Mouse (Mus musculus) macrophage (primary cell): Measurements from ENCODE around the gene Fabp2. TPM values are rescaled to one million over a fixed set of nuclear protein-coding genes. Genes with fewer than 3 reads are reported as not detected.

ENCODE experiments used
- H3K27ac ChIP-seq: fragments of 350-480 bp; formaldehyde crosslinking; 2 replicates; pipeline ENCODE4 v1.9.0; 2021
- H3K36me3 ChIP-seq: fragments of 350-480 bp; formaldehyde crosslinking; 2 replicates; pipeline ENCODE4 v1.9.0; 2021; ENCODE audit errors: inconsistent target
- H3K4me3 ChIP-seq: fragments of 350-480 bp; formaldehyde crosslinking; 2 replicates; pipeline ENCODE4 v1.9.0; 2021; ENCODE audit errors: inconsistent target
- H3K79me2 ChIP-seq: fragments of 350-480 bp; formaldehyde crosslinking; 2 replicates; pipeline ENCODE4 v1.9.0; 2021; ENCODE audit errors: inconsistent target
- WGBS: methylation state at CpG from one replicate; pipeline ENCODE4 v1.1.7; 2026; ENCODE audit warnings: inconsistent platforms; ENCODE audit not compliant: missing documents; 5-methylcytosine and 5-hydroxymethylcytosine counted together
- polyA plus RNA-seq: library from polyadenylated mRNA; stranded (reverse); fragments of 250-400 nt; gene quantifications from 3 replicates; pipeline ENCODE4 v1.2.4, GENCODE M21; 2018; ENCODE audit warnings: inconsistent platforms

Fabp2 gene
- polyA plus RNA-seq, 1 experiment from 2014 or later = not detected

GRCm38 (mm10) chr3:122898254-122898653 lies 3.4 kb downstream of the Fabp2 start:
- Histone ChIP-seq H3K36me3 (no peaks in the 10 kb centered on the region), H3K4me3 (no peak overlapping the region), H3K79me2 (no peaks in the 10 kb centered on the region), H3K27ac (no peak overlapping the region)
- WGBS = 72% methylated on average over 6 of the region's 6 CpGs

DNA sequence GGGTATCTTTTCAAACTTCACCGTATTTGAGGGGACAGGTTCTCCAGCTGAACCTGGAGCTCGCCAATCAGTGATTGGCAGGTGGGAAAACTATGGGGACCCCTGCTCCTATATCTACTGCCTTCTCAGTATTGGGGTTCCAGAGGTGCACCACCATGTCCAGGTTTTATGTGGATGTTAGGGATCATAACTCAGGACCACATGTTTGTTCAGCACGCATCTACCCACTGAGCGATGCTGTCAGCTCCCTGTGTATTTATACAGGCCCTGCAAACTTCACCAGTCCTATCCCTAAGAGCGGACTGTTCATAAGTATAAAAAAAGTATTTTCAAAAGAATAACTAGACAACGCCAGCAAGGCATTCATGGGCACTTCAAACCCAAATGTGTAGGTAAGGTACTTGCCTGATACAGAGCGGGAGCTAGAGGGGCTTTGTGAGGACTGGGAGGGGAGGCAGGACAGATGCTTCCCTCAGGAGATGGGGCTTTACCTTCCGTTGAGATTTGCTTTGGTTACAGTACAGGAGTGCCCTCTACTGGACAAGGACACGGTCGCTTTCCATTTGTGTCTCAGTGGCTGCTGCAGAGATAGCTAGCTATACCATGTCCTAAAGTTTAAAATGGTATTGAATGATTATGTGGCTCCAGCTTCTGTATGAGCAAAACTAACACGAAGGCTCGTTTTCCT lies 9.0 kb downstream of the Fabp2 start:
- H3K79me2 ChIP-seq = no peaks in the 10 kb centered on the region
- WGBS = 48% methylated on average over 12 of the region's 12 CpGs
- H3K36me3 ChIP-seq = no peaks in the 10 kb centered on the region
- H3K27ac ChIP-seq = no peak overlapping the region
- H3K4me3 ChIP-seq = no peak overlapping the region

- Histone ChIP-seq H3K79me2 (no peaks in the 10 kb centered on the region), H3K36me3 (no peaks in the 10 kb centered on the region), H3K4me3 (no peak overlapping the region), H3K27ac (no peak overlapping the region)
- 95% methylated on average over 2 of the region's 2 CpGs for WGBS
Observed at GRCm38 (mm10) chr3:122907841-122908240, 13.0 kb downstream of the Fabp2 start.

DNA sequence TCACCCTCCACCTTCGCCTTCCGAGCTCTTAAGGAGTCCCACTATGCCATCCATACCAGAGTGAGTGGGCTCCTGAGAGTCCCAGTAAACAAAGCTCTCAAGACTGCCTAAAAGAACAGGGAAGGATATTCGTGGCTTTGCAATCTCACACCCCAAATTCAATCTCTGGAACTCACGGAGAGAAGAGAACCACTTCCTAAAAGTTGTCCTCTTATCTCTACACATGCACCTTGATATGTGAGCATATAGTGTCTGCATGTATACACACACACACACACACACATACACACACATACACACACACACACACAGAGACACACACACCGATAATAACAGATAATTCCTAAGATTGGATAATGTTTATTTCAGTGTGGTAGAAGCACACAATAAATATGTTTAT lies 20.6 kb downstream of the Fabp2 start:
- Histone ChIP-seq H3K4me3 (no peak overlapping the region), H3K27ac (no peak overlapping the region), H3K36me3 (no peaks in the 10 kb centered on the region), H3K79me2 (no peaks in the 10 kb centered on the region)
- 36% methylated on average over 4 of the region's 5 CpGs for WGBS

GRCm38 (mm10) chr3:122916191-122916680 lies 21.4 kb downstream of the Fabp2 start:
- no peak overlapping the region for H3K4me3 ChIP-seq
- H3K79me2 ChIP-seq = no peaks in the 10 kb centered on the region
- no peak overlapping the region for H3K27ac ChIP-seq
- H3K36me3 ChIP-seq = no peaks in the 10 kb centered on the region
- 90% methylated on average over 6 of the region's 6 CpGs for WGBS

- 0% methylated on average over 2 of the region's 2 CpGs for WGBS
- H3K79me2 ChIP-seq = no peaks in the 10 kb centered on the region
- H3K4me3 ChIP-seq = no peak overlapping the region
- H3K36me3 ChIP-seq = no peaks in the 10 kb centered on the region
- H3K27ac ChIP-seq = no peak overlapping the region
Observed at GRCm38 (mm10) chr3:122918672-122919071, 23.8 kb downstream of the Fabp2 start.

DNA sequence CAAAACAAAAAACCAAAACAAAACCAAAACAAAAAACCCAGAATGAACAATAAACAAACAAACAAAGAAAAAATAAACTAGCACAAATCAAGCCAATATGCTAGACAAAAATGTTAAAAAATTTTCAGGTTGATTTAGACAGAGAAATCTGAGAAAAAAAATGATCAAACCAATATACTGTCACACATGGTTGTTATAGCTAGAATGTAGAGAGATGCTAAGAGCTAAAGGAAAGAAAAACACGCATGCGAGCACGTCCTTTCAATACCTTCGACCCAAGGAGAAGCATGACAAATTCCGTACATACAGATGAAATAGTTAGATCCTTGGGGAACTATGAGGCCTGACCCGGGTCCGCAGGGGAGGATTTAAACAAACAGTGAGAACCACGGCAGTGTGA lies 24.4 kb downstream of the Fabp2 start, which contains the start of gene Gm10959:
TSS of gene Gm10959 (minus strand) at position 101 of the 400 bp plus-strand sequence.
- Histone ChIP-seq H3K27ac (no peak within 1 kb of the TSS), H3K79me2 (no peaks in the 10 kb centered on the region), H3K36me3 (no peaks in the 10 kb centered on the region), H3K4me3 (no peak within 1 kb of the TSS)
- WGBS = 89% methylated on average over 7 of the region's 8 CpGs

- WGBS = 61% methylated on average over 8 of the region's 8 CpGs
- H3K79me2 ChIP-seq = peaks cover 12% of the 10 kb centered on the region
- H3K27ac ChIP-seq = no peak overlapping the region
- no peak overlapping the region for H3K4me3 ChIP-seq
- no peaks in the 10 kb centered on the region for H3K36me3 ChIP-seq
Observed at GRCm38 (mm10) chr3:122920572-122921435, 25.9 kb downstream of the Fabp2 start.

- Histone ChIP-seq H3K79me2 (peaks cover 22% of the 10 kb centered on the region), H3K36me3 (no peaks in the 10 kb centered on the region), H3K27ac (no peak overlapping the region), H3K4me3 (no peak overlapping the region)
- 93% methylated on average over 8 of the region's 8 CpGs for WGBS
Observed at GRCm38 (mm10) chr3:122921676-122922527, 27.0 kb downstream of the Fabp2 start.

GRCm38 (mm10) chr3:122923147-122923546 lies 28.3 kb downstream of the Fabp2 start:
- 92% methylated on average over 7 of the region's 7 CpGs for WGBS
- no peak overlapping the region for H3K27ac ChIP-seq
- H3K4me3 ChIP-seq = no peak overlapping the region

DNA sequence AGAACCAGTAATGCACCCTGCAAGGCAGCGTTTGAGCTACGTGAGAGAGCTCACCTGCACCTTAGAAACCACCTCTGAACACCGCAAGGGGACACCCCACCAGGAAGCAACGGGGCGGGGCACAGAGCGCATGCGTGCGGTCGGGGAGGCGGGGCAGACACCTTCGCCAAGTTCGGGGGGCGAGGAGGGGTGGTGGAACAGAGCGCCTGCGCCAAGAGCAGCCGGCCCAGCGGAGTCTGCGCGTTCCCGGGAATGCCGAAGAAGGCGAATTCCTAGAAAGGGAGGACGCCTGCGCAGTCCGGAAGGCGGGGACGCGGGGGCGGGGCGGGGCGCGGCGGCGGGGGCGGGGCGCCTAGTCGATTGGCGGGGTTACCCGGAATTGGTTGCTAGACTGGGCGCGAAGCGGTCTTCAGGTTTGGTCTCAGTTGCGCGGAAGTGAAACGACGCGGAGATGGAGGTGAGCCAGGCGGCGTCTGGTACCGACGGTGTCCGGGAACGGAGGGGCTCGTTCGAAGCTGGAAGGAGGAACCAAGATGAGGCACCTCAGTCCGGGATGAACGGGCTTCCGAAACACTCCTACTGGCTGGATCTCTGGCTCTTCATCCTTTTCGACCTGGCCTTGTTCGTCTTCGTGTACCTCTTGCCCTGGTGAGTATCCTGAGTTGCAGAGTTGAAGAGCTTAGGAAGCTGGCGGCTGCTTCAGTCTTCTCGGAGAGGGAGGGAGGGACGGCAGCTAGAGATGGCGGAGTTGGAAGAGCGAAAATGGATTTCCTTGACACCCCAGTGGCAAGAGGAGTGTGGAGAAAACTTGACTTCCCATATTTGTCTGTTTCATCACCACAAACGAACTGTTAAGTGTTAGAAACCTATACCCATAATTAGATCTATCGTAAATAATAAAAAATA lies 29.4 kb downstream of the Fabp2 start, which contains the start of gene 1810037I17Rik:
TSS of gene 1810037I17Rik (plus strand) at position 195 of the 906 bp plus-strand sequence.
- H3K36me3 ChIP-seq = no peaks in the 10 kb centered on the region
- WGBS = under 1% methylated on average over 47 of the region's 68 CpGs
- peak within 1 kb of the TSS; percentile 49 for H3K27ac ChIP-seq
- H3K4me3 ChIP-seq = peak within 1 kb of the TSS; percentile 83
- H3K79me2 ChIP-seq = peaks cover 22% of the 10 kb centered on the region

More at GRCm38 (mm10) chr3:122923147-122923546, 28.3 kb downstream of the Fabp2 start:
- Histone ChIP-seq H3K79me2 (peaks cover 22% of the 10 kb centered on the region), H3K36me3 (no peaks in the 10 kb centered on the region)

GRCm38 (mm10) chr3:122929723-122930122 lies 34.9 kb downstream of the Fabp2 start:
- Histone ChIP-seq H3K79me2 (peaks cover 21% of the 10 kb centered on the region), H3K27ac (no peak overlapping the region), H3K4me3 (no peak overlapping the region), H3K36me3 (no peaks in the 10 kb centered on the region)
- WGBS = 89% methylated on average over 6 of the region's 6 CpGs

- 88% methylated on average over 1 of the region's 1 CpGs for WGBS
- H3K36me3 ChIP-seq = no peaks in the 10 kb centered on the region
- H3K4me3 ChIP-seq = no peak overlapping the region
- no peaks in the 10 kb centered on the region for H3K79me2 ChIP-seq
- no peak overlapping the region for H3K27ac ChIP-seq
Observed at GRCm38 (mm10) chr3:122932466-122932865, 37.6 kb downstream of the Fabp2 start.
